Mouse (Mus musculus): ENCODE data around the gene Nup188.

GRCm38 (mm10) chr2:30316136-30316535, 29.9 kb downstream of the Nup188 start:
- TF ChIP-seq CTCF (IDR thresholded peaks at IDR 0.05; ENCODE audit: borderline replicate concordance, insufficient read depth, low read length) (no peak), POLR2A (IDR thresholded peaks at IDR 0.05; ENCODE audit: low read depth, low read length) (no peak)

All from embryonic fibroblast, embryonic 13.5 days (primary cell).